9 mouse cellular contexts compared by ENCODE assay signal in genomic region chr4:137581815-137582214, GRCm38 (mm10). TPM values are rescaled to one million over a fixed set of nuclear protein-coding genes. Genes with fewer than 3 reads are reported as not detected.
DNase-seq lines count a peak whose midpoint lies in the region; ATAC-seq lines count a peak whose summit lies in the region.
"Had no signal": no experiment of that assay in that cellular context is flagged by ENCODE, and none has a peak within 500 bp of the region (broad histone marks: within the 10 kb centered on the region; RNA-seq: fewer than 3 reads in every experiment).

No protein-coding gene starts in this region.

- no peak overlapping the region for H3K4me3 ChIP-seq in kidney, embryonic 15.5 days (replicated peaks)
- H3K4me3 ChIP-seq in kidney, embryonic 16.5 days (ENCODE audit: low read length), result no peak overlapping the region
- H3K4me3 ChIP-seq in embryonic facial prominence, embryonic 10.5 days, result no peak overlapping the region
- H3K4me3 ChIP-seq in heart, embryonic 11.5 days (ENCODE audit: low read depth, low read length), result no peak overlapping the region
- H3K4me3 ChIP-seq: limb, embryonic 12.5 days had no signal

- H3K27ac ChIP-seq in kidney, embryonic 15.5 days, result no peak overlapping the region
- no peak overlapping the region for H3K27ac ChIP-seq in kidney, embryonic 16.5 days (ENCODE audit: low read length)
- no peak overlapping the region; the same call in 1 of the 2 replicates for H3K27ac ChIP-seq in embryonic facial prominence, embryonic 10.5 days (replicated peaks)
- no peak overlapping the region for H3K27ac ChIP-seq in heart, embryonic 11.5 days (ENCODE audit: low read depth, low read length)
- H3K27ac ChIP-seq: limb, embryonic 12.5 days had no signal

- 0 out of 2 replicates have a peak, but pooled peaks have one; percentile 12 for ATAC-seq in kidney, embryonic 15.5 days (replicated peaks; ENCODE audit: low FRiP score)
- no peak for ATAC-seq in kidney, embryonic 16.5 days (ENCODE audit: low FRiP score, low TSS enrichment)
- no peak for ATAC-seq in heart, embryonic 11.5 days (replicated peaks; ENCODE audit: insufficient number of reproducible peaks, low FRiP score, low TSS enrichment)
- ATAC-seq in inflammation-experienced regulatory T-cells, adult 6 months, result no peak

- peaks cover 21% of the 10 kb centered on the region for H3K27me3 ChIP-seq in kidney, embryonic 15.5 days
- H3K27me3 ChIP-seq in kidney, embryonic 16.5 days (ENCODE audit: insufficient read depth, low read length), result no peaks in the 10 kb centered on the region
- peaks cover 37% of the 10 kb centered on the region for H3K27me3 ChIP-seq in embryonic facial prominence, embryonic 10.5 days (replicated peaks; ENCODE audit: low read depth, poor library complexity, severe bottlenecking)
- H3K27me3 ChIP-seq in heart, embryonic 11.5 days (ENCODE audit: control insufficient read depth, insufficient read depth, low read length), result 0 out of 2 replicates have a peak, but pooled peaks cover 8% of the 10 kb centered on the region

- H3K9me3 ChIP-seq in kidney, embryonic 15.5 days (replicated peaks), result no peaks in the 10 kb centered on the region
- H3K9me3 ChIP-seq in kidney, embryonic 16.5 days (ENCODE audit: low read length), result no peaks in the 10 kb centered on the region
- H3K9me3 ChIP-seq in embryonic facial prominence, embryonic 10.5 days, result no peaks in the 10 kb centered on the region
- H3K9me3 ChIP-seq in heart, embryonic 11.5 days (replicated peaks; ENCODE audit: control insufficient read depth, low read length), result no peaks in the 10 kb centered on the region
- H3K9me3 ChIP-seq: limb, embryonic 12.5 days had no signal

- H3K9ac ChIP-seq in kidney, embryonic 15.5 days, result no peak overlapping the region
- no peak overlapping the region for H3K9ac ChIP-seq in kidney, embryonic 16.5 days (replicated peaks; ENCODE audit: low read length)
- no peak overlapping the region for H3K9ac ChIP-seq in heart, embryonic 11.5 days (ENCODE audit: low read depth, low read length)
- H3K9ac ChIP-seq: limb, embryonic 12.5 days had no signal

- H3K4me1 ChIP-seq in kidney, embryonic 15.5 days, result peaks cover 15% of the 10 kb centered on the region
- H3K4me1 ChIP-seq in kidney, embryonic 16.5 days (ENCODE audit: insufficient read depth, low read length), result peaks cover 5% of the 10 kb centered on the region; the same call in 1 of the 2 replicates
- peaks cover 15% of the 10 kb centered on the region for H3K4me1 ChIP-seq in embryonic facial prominence, embryonic 10.5 days
- H3K4me1 ChIP-seq in heart, embryonic 11.5 days (ENCODE audit: control insufficient read depth, insufficient read depth, low read length), result no peaks in the 10 kb centered on the region
- H3K4me1 ChIP-seq: limb, embryonic 12.5 days had no signal

- intact Hi-C loops in left cerebral cortex, postnatal 14 days (cut with DNase I), result no loop called here

- WGBS in kidney, embryonic 15.5 days, result 53% methylated on average over 3 of the region's 3 CpGs
- WGBS in kidney, embryonic 16.5 days, result 52% methylated on average over 3 of the region's 3 CpGs
- 29% methylated on average over 3 of the region's 3 CpGs for WGBS in embryonic facial prominence, embryonic 10.5 days
- WGBS in heart, embryonic 11.5 days (ENCODE audit: insufficient replicate concordance), result 44% methylated on average over 3 of the region's 3 CpGs

- no peaks in the 10 kb centered on the region for H3K36me3 ChIP-seq in kidney, embryonic 15.5 days
- no peaks in the 10 kb centered on the region for H3K36me3 ChIP-seq in kidney, embryonic 16.5 days (ENCODE audit: insufficient read depth, low read length)
- H3K36me3 ChIP-seq in embryonic facial prominence, embryonic 10.5 days (replicated peaks), result no peaks in the 10 kb centered on the region
- H3K36me3 ChIP-seq in heart, embryonic 11.5 days (ENCODE audit: control insufficient read depth, insufficient read depth, low read length), result no peaks in the 10 kb centered on the region
- H3K36me3 ChIP-seq: limb, embryonic 12.5 days had no signal

- no peak overlapping the region for H3K4me2 ChIP-seq in kidney, embryonic 15.5 days
- no peak overlapping the region for H3K4me2 ChIP-seq in kidney, embryonic 16.5 days (replicated peaks; ENCODE audit: low read depth, low read length)
- H3K4me2 ChIP-seq in heart, embryonic 11.5 days, result no peak overlapping the region
- H3K4me2 ChIP-seq: limb, embryonic 12.5 days had no signal

- DNase-seq in NIH3T3 (ENCODE audit: low read depth), result peak; percentile 15
- peak; percentile 37 for DNase-seq in embryonic facial prominence, embryonic 10.5 days (ENCODE audit: low spot score)
- peak; percentile 18 for DNase-seq in spleen, adult 12 weeks (ENCODE audit: low spot score)
- DNase-seq in left cerebral cortex, postnatal 14 days (ENCODE audit: low spot score in 2 of 2), result no peak

RNA-seq across cellular contexts. Expression of gene Ldlrad2, which starts 7.4 kb away (rescaled TPM):
- polyA plus RNA-seq in kidney, embryonic 15.5 days (2015; fragmentation: Nextera tagmentation; extraction: Ambion mirVana), result not detected in 2 replicates
- not detected in 2 replicates for polyA plus RNA-seq in kidney, embryonic 16.5 days (2015; fragmentation: Nextera tagmentation; extraction: Ambion mirVana)
- polyA plus RNA-seq in embryonic facial prominence, embryonic 10.5 days (2016; fragmentation: Nextera tagmentation; extraction: Ambion mirVana), result 0.55 TPM in 1 of 2 replicates, not detected in the other
- not detected for total RNA-seq in left cerebral cortex, postnatal 14 days (2021)
- polyA plus RNA-seq in heart, embryonic 11.5 days (2014; fragmentation: Nextera tagmentation; extraction: Ambion mirVana), result not detected in 2 replicates
- not detected for polyA plus RNA-seq in inflammation-experienced regulatory T-cells, adult 6 months (2017; shearing (Covaris generic))
- polyA plus RNA-seq: limb, embryonic 12.5 days had no signal

RNA-seq across cellular contexts. Expression of gene Usp48, which starts 11.7 kb away (rescaled TPM):
- 64.8 and 72.9 TPM in 2 replicates for polyA plus RNA-seq in kidney, embryonic 15.5 days (2015; fragmentation: Nextera tagmentation; extraction: Ambion mirVana)
- 62.9 and 69.8 TPM in 2 replicates for polyA plus RNA-seq in kidney, embryonic 16.5 days (2015; fragmentation: Nextera tagmentation; extraction: Ambion mirVana)
- 79.1 and 81.7 TPM in 2 replicates for polyA plus RNA-seq in embryonic facial prominence, embryonic 10.5 days (2016; fragmentation: Nextera tagmentation; extraction: Ambion mirVana)
- 100 to 1,000 TPM; 105 to 109 TPM for total RNA-seq in left cerebral cortex, postnatal 14 days (2021)
- 45.0 and 50.1 TPM in 2 replicates for polyA plus RNA-seq in heart, embryonic 11.5 days (2014; fragmentation: Nextera tagmentation; extraction: Ambion mirVana)
- polyA plus RNA-seq in inflammation-experienced regulatory T-cells, adult 6 months (2017; shearing (Covaris generic)), result 10 to 100 TPM; 50.7 to 65.5 (median 59.6) TPM

Comparison
In these comparisons a context has a peak if more than half of its experiments do, and no peak if none do; other contexts are left out.
1. DNase-seq: peak in NIH3T3 (single experiment), embryonic facial prominence, embryonic 10.5 days (single experiment) and spleen, adult 12 weeks (single experiment); none in left cerebral cortex, postnatal 14 days (0 of 2).